Mouse (Mus musculus) right cerebral cortex, postnatal 14 days (tissue): ENCODE measurements around the gene Erbb4.

Source experiments
- DNase-seq: peaks from one replicate; pipeline ENCODE4 v3.0.0; 2022

Erbb4 gene

DNA sequence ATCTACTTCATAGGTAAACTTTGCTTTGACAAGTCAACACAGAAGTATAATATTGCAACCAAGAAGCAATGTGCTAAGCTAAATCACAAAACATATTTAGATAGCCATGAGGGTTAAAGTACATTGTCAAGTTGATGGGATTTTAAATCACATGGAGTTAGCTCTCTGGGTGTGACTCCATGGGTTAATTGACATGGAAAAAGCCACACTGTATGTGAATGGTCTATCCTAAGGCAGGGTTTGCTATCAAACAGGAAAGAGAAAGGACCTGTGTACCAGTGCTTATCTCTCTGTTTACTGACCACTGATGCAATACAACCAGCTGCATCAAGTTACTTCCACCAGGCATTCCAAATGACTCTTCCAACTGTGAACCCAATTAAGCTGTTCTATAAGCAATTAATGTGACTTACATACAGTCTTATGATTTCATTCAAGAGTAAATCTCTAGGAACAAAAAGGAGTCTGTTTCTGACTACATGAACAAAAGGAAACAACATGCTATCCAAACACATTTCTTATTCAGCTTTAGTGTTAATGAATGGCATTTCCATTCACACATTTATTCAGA is 641.4 kb downstream of the Erbb4 start:
- DNase-seq, result no peak

DNA sequence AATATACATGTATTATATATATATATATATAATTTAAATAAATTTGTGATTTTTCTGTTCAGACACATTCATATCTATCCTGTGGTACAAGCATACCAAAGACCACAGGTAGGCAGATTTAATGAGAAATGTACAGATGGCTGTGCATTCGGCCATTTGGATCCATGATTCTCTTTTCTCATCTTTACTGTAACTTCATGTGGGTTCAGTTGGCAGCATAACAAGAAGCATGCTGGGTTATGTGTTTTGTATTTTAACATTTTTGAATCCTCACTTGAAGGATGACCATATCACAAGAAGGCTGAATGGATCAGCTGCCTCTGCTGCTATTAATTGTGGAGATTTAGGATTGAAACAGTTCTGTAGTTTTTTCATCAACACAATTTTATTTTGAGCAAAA is 656.6 kb downstream of the Erbb4 start:
- DNase-seq, result no peak

DNA sequence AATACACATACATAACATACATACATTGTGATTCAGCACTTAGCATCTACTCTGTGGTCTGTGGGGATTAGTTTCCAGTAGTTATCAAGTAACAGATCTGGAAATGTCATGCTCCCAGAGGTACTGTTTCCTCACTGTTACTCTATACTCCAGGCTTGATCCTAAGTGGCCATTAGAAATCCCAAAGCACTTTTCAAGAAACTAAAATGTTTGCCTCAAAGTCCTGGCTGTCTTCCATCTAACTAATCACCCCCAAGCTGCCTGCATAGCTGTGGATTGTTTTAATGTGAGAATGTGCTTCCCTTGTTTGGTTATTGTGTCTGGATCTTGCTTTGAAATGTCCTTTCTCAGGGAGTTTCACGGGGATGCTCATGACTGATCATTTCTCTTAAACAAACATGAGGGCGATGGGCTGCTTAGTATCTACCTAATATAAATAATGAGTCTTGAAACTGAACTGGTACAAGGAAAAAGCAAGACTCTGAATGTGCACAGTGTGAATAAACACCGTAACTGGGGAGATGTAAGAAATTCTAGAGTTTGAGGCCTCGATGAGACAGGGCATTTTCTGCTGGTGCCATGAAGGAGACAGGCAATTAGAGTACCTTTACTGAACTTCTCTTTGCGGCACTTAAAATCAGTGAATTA is 683.4 kb downstream of the Erbb4 start:
- no peak for DNase-seq

DNA sequence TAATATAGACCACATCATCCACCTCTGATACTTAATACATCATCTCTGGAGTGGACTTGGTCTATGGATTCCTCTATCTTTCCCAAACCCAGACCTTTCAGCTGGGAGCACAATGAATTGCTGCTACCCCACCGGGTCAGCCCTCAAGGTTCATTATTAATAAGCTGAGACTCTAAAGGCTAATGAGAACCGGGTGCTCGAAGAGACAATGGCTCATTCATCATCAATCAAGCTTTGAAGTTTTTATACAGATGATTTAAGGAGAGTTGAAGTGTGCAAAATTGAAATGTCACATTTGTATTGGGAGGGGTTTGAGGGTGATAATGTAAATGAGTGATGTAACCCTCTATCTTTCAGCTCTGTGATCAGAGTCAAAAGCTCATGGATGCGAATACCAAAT is 706.7 kb downstream of the Erbb4 start:
- DNase-seq, result no peak

DNA sequence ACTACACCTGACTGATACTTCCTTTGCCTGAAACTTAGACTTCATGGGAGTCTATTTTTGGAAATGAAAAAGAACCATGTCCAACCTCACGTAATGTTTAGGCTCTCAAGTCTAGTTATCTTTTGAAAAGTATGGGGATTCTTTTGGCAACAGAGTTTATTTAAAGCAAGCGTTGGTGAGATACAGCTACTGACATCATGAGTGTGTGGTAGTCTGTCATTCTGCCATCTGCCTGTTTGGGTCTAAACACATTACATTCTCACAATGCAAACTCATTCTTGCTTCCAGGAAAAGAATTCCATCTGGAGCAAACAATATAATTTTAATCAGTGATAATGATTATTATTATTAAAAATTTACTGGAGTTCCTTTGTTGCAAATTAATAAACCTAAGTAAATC is 736.3 kb downstream of the Erbb4 start:
- no peak for DNase-seq

DNA sequence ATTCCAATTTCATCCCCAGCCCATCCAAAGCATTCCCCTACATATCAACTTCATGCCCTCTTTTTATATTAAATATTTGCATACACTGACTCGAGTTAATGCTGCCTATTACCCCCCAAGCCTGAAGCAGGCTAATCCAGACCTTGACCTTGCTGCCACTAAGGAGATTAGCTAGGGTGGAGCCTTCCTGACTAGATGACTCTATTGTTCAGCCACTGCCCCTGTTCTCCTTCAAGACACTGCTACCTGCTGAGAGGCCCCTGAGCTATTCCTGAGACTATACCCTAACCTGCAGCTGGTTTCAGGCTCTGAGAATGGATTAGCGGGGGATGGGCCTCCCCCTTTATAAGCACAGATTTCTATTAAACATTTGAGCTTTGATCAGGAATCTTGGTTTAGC is 774.1 kb downstream of the Erbb4 start:
- no peak for DNase-seq

DNA sequence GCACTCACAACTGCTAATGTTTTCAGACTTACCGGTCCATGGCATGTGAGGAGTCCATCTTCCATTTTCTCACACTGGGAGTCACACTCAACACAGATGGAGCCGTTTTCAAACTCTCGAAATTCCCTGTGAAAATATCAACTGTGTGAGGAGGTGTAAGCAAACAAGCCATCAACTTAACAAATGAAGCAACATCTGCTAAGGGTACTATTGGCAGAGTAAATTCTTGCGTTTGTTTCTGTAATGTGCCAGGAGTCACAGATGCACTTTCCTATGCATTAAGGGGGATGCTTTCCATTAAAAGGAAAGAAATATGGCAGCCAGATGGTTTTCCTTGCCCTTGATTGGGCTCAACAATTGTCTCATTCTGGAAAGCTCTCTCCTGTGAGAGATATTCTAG is 802.0 kb downstream of the Erbb4 start:
- no peak for DNase-seq

DNA sequence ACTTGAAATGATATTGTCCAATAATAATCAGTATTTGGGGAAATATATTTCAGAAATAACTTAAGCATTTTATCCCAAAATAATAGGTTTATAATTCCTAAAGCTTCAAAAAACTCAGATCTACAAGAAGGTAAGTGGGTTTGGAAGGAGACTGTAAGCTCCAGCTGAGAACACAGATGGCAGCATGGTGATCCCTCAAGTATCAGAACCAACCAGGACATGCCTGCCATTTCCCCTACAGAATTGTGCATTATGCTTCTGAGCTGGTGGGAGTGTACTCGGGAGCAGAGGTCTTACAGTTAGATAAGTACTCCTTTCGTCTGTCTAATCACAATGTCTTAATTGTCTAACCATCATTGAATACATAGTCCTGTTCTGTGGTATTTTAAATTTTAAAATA is 823.4 kb downstream of the Erbb4 start:
- DNase-seq, result no peak

DNA sequence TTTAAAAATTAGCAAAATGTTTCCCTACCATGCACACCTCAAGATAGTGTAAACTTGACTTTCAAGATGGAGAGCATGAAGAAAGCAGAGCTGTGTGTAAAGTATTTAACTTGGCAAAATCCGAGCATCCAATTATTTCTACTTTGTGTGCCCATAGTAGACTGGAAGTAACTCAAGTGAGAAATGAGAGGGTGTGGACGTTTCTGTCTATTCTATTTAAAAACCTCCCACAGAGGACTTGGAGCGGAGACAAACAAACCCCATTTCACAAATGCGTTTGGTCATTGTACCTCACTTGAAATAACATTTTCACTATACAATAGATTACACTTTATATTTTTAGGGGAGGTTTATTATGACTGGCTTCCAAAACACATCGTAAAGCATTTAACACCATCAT is 832.0 kb downstream of the Erbb4 start:
- no peak for DNase-seq

DNA sequence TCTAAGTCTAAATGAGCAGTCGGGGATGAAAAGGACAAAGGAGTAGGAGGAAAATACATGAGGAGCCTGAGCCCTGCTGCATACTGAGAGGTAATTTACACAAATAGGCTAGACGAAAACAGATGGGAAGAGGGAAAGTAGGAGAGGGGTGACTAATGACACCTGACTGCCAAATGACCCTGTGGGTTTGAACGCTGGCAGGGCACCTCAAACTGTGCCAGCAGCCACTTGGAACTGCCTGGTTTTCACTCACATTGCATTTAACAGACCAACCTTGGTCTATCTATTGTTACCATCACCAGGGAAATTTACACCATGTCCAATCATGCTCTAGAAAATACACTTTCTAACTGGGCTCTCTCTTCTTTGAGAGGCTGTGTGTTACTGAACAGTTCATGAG is 929.3 kb downstream of the Erbb4 start:
- DNase-seq, result no peak

DNA sequence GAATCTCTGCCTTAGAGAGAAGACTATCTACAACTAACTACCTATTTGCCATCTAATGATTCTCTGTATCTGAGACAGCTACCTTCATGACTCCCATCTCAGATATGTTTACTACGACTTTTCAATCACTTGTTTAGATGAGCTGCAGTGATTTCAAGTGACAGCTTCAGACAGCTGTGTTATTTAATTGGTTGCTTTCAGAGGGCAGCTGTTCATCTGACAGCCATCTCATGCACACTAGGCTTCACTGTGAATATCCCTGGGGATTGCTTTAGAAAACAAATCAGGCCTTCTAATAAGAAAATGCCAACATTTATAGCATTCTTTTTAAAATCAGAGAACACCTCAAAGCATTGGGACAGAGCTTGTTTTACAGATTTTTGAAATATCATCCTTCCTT is 952.6 kb downstream of the Erbb4 start:
- DNase-seq, result no peak

DNA sequence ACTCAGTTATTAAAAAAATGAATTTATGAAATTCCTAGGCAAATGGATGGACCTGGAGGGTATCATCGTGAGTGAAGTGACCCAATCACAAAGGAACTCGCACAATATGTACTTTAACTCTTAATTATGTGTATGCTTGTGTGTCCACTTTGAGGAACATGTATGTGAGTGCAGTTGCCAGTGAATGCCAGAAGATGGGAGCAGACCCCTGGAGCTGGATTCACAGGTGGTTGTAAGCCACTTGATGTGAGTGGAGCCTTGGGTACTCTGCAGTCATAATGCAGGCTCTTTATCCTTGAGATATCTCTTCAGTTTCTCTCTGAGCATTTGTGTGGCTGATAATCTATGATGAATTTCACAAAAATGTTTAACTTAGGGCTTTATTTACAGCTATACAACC is 957.3 kb downstream of the Erbb4 start:
- DNase-seq, result no peak

DNA sequence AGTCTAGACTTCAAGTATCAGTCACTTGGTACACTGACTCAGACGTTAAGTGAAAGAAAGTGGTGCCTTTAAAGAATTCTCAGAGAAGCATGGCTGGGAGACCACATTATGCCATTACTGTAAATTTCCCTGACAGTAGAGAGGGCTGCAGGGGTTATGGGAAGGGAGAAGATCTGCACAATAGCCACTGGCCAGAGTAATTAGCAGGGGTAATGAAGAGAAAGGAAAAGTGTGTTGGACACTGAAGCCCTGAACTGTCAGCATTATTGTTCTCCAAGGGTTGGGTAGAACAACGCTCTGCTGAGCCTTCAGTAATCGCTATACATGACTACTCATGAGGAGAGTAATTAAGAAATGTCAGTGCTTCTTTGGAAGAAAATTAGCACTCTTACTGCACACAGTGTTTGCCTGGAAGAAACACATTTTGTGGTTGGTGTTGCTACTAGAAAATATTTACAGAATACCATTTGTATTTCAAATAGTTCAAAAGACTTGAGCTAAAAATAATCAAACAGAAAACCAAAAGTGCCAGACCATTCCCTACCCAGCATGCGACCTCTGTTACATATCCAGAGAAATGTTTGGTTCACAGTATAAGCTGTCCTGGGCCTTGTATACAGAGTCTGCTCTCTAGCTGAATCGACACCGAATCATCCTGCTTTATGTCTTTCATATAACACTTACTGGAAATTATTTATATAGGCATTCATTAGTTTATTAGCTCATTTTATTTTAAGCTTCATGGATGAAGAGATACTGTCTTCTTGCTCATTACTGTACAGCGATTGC is 965.1 kb downstream of the Erbb4 start:
- no peak for DNase-seq

DNA sequence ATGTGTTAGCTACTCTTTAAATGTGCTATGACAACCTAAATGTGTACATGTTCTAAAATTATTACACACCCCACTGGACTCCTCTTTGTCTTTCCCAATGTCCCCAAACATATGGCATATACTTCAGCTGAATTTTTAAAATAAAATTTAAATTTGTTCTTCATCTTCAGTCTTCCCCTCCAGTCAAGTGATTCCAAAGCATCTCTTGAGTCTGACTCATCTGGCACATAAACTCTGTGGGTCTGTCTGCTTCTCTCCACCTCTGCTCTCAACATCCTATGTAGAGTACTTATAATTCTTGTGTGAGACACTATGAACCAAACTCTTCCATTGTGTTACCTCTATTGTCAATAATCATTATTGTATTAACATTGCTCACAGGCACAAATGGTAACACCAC is 972.9 kb downstream of the Erbb4 start:
- no peak for DNase-seq

DNA sequence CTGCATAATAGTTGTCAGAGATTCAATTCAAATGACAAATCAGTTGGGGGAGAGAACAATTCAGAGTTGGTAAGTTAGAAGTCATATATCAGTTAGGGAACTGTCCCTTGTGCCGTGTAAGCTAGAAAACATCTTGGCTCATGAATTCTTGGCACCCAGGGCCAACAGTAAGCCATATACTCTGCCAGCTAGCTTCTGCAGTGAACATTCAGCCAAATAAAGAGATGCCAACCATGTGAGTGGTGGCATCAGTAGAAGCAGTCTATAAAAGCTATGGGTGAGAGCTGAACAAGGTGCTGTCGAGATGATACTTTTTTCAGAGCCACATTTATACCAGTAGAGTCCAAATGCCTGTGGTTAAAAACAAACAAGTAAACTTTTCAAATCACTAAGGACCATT is 973.4 kb downstream of the Erbb4 start:
- no peak for DNase-seq

DNA sequence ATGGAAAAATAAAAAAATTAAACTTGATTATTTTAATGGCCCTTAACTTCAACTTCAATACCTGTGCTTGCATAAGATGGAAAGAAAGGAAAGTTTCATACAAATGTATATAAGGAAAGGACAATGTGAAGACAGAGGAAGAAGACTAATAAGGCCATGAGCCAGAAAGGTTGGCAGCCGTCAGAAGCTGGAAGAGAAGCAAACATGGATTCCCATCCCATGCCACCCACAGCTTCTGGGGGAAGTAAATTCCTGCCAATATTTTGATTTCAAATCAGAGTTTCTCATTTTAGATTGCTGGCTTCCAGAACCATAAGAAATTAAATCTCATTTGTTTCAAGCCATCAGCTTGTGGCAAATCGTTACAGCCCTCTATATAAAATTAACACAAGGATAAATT is 984.3 kb downstream of the Erbb4 start:
- no peak for DNase-seq

DNA sequence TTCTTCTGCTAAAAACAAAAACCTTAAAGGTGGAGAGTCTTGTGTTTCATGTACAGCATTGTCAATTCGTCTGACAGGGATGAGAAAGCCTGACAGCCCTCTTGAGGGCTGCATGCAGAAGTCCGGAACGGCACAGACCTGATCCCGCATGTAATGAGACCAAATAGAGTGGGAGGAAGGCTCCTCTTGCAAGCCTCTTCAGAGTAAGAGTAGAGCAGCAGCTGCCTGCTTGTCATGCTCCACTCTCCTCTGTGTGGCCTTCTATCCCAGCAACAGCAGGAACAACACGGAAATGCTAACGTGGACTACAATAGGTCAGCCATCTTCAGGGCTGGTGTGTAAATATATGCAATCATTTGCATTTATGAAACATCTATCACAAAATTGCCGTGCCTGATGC is 987.5 kb downstream of the Erbb4 start:
- DNase-seq, result no peak

DNA sequence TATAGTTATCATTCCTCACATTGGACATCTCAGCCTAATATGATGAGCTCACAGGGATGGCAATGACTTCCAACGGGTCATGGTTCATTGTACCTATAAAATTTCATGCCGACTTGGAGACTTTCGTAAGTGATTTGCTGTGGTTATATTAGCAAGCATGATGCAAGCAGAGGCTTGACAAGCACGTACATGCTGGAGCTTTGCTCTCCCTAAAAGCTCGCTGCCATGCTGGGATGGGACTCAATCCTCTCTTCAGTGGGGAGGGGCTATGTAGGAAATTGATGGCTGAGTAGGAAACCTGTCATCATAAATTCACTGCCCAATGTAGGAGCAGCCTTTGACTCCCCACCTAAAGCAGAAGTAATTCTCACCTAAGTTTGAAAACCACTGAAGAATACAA is 992.1 kb downstream of the Erbb4 start:
- no peak for DNase-seq

DNA sequence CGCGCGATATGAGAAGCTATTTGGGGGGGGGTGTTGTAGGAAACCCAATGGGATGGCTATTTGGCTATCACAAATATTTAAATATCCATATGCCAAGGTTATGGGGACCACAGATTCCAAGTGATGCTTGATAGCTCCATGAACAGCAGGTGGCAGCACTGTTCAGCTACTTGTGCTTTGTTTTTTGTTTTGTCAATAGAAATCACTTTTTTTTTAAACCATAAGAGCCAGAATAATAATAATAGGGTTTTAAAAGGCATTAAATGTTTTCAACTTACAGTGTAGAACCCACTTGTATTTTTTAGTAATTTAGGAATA is 1001.4 kb downstream of the Erbb4 start:
- peak; percentile 47 for DNase-seq

DNA sequence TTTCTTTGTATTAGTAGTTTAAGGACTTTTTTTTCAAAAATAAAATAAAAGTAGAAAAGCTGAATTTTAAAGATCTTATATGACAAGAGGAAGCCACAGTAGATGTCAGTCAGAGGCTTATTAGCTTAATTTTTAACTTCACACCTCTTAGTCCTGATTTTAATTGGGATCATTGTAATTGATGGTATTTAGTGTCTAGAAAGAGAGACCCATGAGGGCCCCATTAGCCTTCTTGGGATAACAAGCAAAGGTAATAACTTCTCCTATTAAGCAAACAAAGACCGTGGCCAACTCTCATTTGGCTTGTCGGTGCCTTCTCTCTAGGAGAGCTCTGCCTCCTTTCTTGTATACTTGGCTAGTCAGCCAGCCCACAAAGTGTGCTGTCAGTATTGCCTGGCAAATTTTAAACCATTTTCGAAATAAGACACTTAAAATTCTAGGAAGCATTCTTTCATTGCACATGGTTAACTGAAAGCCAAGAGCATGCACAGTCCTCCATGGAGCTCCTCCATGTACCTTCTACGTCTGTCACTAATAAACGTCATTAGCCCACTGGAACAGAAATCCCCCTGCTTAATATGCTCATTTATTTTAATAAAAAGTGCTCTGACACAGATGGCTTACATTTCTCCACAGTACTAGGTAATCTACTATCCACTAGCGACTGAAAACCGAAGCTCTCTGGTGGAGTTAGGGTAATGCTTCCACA is 1001.9 kb downstream of the Erbb4 start:
- no peak for DNase-seq

DNA sequence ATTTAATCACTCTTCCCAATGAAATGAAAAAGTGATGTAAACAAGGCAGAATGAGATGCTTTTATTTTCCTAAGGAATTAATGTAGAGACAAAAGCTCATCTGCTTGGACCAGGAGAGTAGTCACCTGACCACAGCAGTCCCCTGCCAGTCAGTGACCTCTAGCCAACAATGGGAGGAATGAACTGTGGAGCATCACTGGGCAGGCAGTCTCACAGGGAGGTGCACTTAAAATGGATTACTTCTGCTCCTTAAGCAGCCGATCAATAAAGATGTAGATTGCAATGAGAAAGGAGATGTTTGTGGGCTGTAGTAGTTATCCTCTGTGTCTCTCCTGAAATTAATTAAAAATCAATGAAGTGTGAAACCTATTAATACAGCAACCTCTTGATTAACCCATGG is 1018.2 kb downstream of the Erbb4 start:
- DNase-seq, result no peak

DNA sequence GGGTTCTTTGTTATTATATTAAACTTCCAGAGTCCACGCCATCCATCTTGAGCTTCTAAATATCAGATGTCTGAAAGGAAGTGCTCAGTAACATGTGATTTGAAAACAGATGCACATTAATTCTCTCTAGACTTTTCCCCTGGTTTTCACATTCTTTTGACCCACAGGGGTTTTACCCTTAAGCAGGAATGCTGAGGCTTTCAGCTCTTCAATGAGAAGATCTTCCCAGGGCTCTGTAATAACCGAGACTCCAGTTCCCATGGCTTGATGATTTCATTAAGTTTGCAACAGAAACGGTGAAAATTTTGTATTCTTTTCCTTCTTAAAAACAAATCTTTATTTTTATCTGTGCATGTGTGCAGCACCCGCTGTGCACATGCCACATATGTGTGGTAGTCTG is 1051.4 kb downstream of the Erbb4 start:
- no peak for DNase-seq

DNA sequence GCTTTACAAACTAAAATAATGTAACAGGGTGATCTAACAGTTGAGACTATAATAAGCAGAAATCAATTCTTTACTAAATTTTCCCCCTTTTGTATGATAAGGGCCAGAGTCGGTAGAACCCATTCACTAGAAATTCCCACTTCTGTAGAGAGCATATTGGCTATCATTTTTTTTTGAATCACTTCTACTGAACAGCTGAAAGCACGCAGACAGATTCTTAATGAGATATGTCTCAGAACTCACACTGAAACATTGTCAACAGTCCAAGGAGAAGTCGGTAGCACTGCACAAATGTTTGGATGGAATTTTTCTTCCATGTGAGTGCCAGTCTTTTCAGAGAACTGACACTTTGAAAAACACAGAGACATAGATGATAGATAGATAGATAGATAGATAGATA is 1053.1 kb downstream of the Erbb4 start:
- no peak for DNase-seq

DNA sequence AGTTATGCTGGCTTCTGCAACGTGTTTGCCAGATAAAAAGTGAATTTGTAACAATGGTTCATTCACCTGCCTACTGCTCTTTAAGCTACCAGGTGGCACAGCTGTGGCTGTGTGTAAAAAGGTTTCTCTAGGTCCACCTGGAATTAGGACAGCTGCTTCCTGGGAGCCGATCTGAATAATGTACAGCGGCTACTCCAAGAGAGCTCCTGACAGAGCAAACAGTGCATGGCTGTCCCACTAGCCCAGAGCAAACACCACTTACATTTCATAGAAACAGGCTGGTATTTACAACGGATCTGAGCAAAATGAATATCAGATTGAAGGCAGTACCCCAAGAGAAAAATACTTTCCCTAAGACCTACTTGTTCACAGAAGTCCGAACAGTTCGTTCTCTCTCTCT is 1058.0 kb downstream of the Erbb4 start:
- DNase-seq, result no peak
